Mouse (Mus musculus) erythroid progenitor cell, adult 5-6 weeks (primary cell): ENCODE results near the gene C8g. TPM values are rescaled to one million over a fixed set of nuclear protein-coding genes. Genes with fewer than 3 reads are reported as not detected.

Source experiments
- ATAC-seq: replicated peaks from 2 replicates; pipeline ENCODE4 v1.8.0; 2016; ENCODE audit warnings: moderate number of reproducible peaks, mild to moderate bottlenecking, moderate TSS enrichment, inconsistent platforms; ENCODE audit not compliant: poor library complexity, low FRiP score, severe bottlenecking
- total RNA-seq, 2 experiments: library from RNA; stranded (forward) in 1 of 2; stranded (reverse) in 1 of 2; fragments of 150-400 nt in 1 of 2; fragments of 186-747, 209-891 nt in 1 of 2; gene quantifications; 2 replicates each; pipeline versions ENCODE4 v1.2.3 to v1.2.4; 2015 to 2017; ENCODE audit warnings: low replicate concordance in 2 of 2

Gene C8g
- total RNA-seq, 2 experiments from 2014 or later = not detected

- ATAC-seq = no peak
Measured at GRCm38 (mm10) chr2:25502726-25503125, 1.2 kb upstream of the C8g start.

GRCm38 (mm10) chr2:25500576-25501405 lies 728 bp downstream of the C8g start, which contains the start of gene Fbxw5:
Gene Fbxw5, plus strand, starts transcription at chr2:25500750.
- ATAC-seq = peak; percentile 79

- ATAC-seq = no peak
Measured at GRCm38 (mm10) chr2:25500071-25500575, 1.4 kb downstream of the C8g start.

- ATAC-seq = no peak
Measured at GRCm38 (mm10) chr2:25498622-25499478, 2.7 kb downstream of the C8g start.

- no peak for ATAC-seq
Measured at GRCm38 (mm10) chr2:25497846-25498575, 3.5 kb downstream of the C8g start.

- ATAC-seq = no peak
Measured at GRCm38 (mm10) chr2:25496462-25496861, 5.1 kb downstream of the C8g start.

- no peak for ATAC-seq
Measured at GRCm38 (mm10) chr2:25493476-25493961, 8.0 kb downstream of the C8g start, which contains the start of gene Lcn12. Gene Lcn12, minus strand, starts transcription at chr2:25493911.

- no peak for ATAC-seq
Measured at GRCm38 (mm10) chr2:25492988-25493387, 8.5 kb downstream of the C8g start.

GRCm38 (mm10) chr2:25488671-25489068 lies 12.8 kb downstream of the C8g start:
- no peak for ATAC-seq

- peak; percentile 30; the same call in 1 of the 2 replicates for ATAC-seq
Measured at GRCm38 (mm10) chr2:25487965-25488670, 13.4 kb downstream of the C8g start.

- ATAC-seq = no peak
Measured at GRCm38 (mm10) chr2:25484901-25485647, 16.4 kb downstream of the C8g start.

- no peak for ATAC-seq
Measured at GRCm38 (mm10) chr2:25482969-25483368, 18.6 kb downstream of the C8g start.

GRCm38 (mm10) chr2:25480541-25480940 lies 21.0 kb downstream of the C8g start:
- no peak for ATAC-seq

- ATAC-seq = no peak
Measured at GRCm38 (mm10) chr2:25479551-25480311, 21.8 kb downstream of the C8g start.

GRCm38 (mm10) chr2:25477967-25478675 lies 23.4 kb downstream of the C8g start:
- ATAC-seq = no peak

GRCm38 (mm10) chr2:25477541-25477940 lies 24.0 kb downstream of the C8g start:
- ATAC-seq = no peak

- no peak for ATAC-seq
Measured at GRCm38 (mm10) chr2:25472550-25472949, 29.0 kb downstream of the C8g start.
